8 mouse cellular contexts compared by ENCODE assay signal in genomic region chr11:82831008-82831893, GRCm38 (mm10). TPM values are rescaled to one million over a fixed set of nuclear protein-coding genes. Genes with fewer than 3 reads are reported as not detected.
DNase-seq lines count a peak whose midpoint lies in the region; ATAC-seq and TF ChIP-seq lines count a peak whose summit lies in the region.
"Had no signal": no experiment of that assay in that cellular context is flagged by ENCODE, and none has a peak within 500 bp of the region (broad histone marks: within the 10 kb centered on the region; RNA-seq: fewer than 3 reads in every experiment).

No protein-coding gene starts in this region.

- no peak for TF ChIP-seq CTCF in cortical plate, adult 2 months (IDR thresholded peaks at IDR 0.05; ENCODE audit: extremely low read depth, insufficient read depth, low read length)
- TF ChIP-seq CTCF in embryonic fibroblast, embryonic 13.5 days (IDR thresholded peaks at IDR 0.05; ENCODE audit: borderline replicate concordance, insufficient read depth, low read length) = no peak

- no peaks in the 10 kb centered on the region for H3K36me3 ChIP-seq in limb, embryonic 15.5 days

- H3K27ac ChIP-seq in cortical plate, adult 2 months (ENCODE audit: insufficient read depth, low read length) = 0 out of 2 replicates have a peak overlapping the region, but pooled peaks have one; percentile 13
- 0 out of 2 replicates have a peak overlapping the region, but pooled peaks have one; percentile 15 for H3K27ac ChIP-seq in embryonic fibroblast, embryonic 13.5 days (ENCODE audit: insufficient read depth, low read length)
- no peak overlapping the region for H3K27ac ChIP-seq in limb, embryonic 15.5 days

- no peak for ATAC-seq in limb, embryonic 15.5 days (ENCODE audit: insufficient number of reproducible peaks, low FRiP score, low TSS enrichment, low read depth)
- ATAC-seq in erythroblast, adult 5-6 weeks (replicated peaks; ENCODE audit: low FRiP score, poor library complexity, severe bottlenecking) = no peak

- peak; percentile 17 for DNase-seq in left cerebral cortex, postnatal 25 days (ENCODE audit: low spot score in 2 of 2)
- DNase-seq in left cerebral cortex, postnatal 36 days (ENCODE audit: low spot score in 2 of 2) = no peak
- DNase-seq in thymus, postnatal 10 days (ENCODE audit: low spot score in 2 of 2) = no peak
- DNase-seq: lung, adult 2 months had no signal

- no peak overlapping the region for H3K9ac ChIP-seq in limb, embryonic 15.5 days

- no peak overlapping the region for H3K4me3 ChIP-seq in cortical plate, adult 2 months (ENCODE audit: insufficient read depth, low read length)
- no peak overlapping the region for H3K4me3 ChIP-seq in embryonic fibroblast, embryonic 13.5 days (ENCODE audit: insufficient read depth, low read length)
- no peak overlapping the region for H3K4me3 ChIP-seq in limb, embryonic 15.5 days

- H3K9me3 ChIP-seq in limb, embryonic 15.5 days = no peaks in the 10 kb centered on the region

- intact Hi-C loops in left cerebral cortex, postnatal 25 days (cut with DNase I) = no loop called here
- intact Hi-C loops in left cerebral cortex, postnatal 36 days (cut with DNase I) = no loop called here

- no peak for TF ChIP-seq POLR2A in cortical plate, adult 2 months (IDR thresholded peaks at IDR 0.05; ENCODE audit: extremely low read depth, insufficient read depth, low read length)
- TF ChIP-seq POLR2A in embryonic fibroblast, embryonic 13.5 days (IDR thresholded peaks at IDR 0.05; ENCODE audit: low read depth, low read length) = no peak

- 9% methylated on average over 10 of the region's 10 CpGs for WGBS in limb, embryonic 15.5 days

- H3K27me3 ChIP-seq in limb, embryonic 15.5 days = no peaks in the 10 kb centered on the region

- H3K4me2 ChIP-seq in limb, embryonic 15.5 days = peak overlapping the region; percentile 24; the same call in 1 of the 2 replicates

- H3K4me1 ChIP-seq in cortical plate, adult 2 months (ENCODE audit: control insufficient read depth, insufficient read depth, low read length) = no peaks in the 10 kb centered on the region; the same call in 1 of the 2 replicates
- peaks cover 13% of the 10 kb centered on the region for H3K4me1 ChIP-seq in embryonic fibroblast, embryonic 13.5 days (ENCODE audit: control insufficient read depth, insufficient read depth, low read length)
- H3K4me1 ChIP-seq in limb, embryonic 15.5 days = peaks cover 15% of the 10 kb centered on the region

RNA-seq across cellular contexts. Expression of gene Rffl, which starts 39.8 kb away (rescaled TPM):
- total RNA-seq in left cerebral cortex, postnatal 25 days (2021) = 1 to 10 TPM; 8.6 to 9.7 TPM
- total RNA-seq in left cerebral cortex, postnatal 36 days (2021) = 10 to 100 TPM in 1 of 2 experiments, 1 to 10 TPM in 1; 9.2 to 10.3 TPM
- polyA plus RNA-seq in cortical plate, adult 2 months (2012; rRNA removed) = 11.1 and 12.7 TPM in 2 replicates
- polyA plus RNA-seq in embryonic fibroblast, embryonic 13.5 days (2011; ENCODE audit: insufficient read length, low read depth, missing spikeins) = 5.7 and 6.2 TPM in 2 replicates
- 11.4 and 12.5 TPM in 2 replicates for polyA plus RNA-seq in limb, embryonic 15.5 days (2015; fragmentation: Nextera tagmentation; extraction: Ambion mirVana)
- 79.9 and 88.6 TPM in 2 replicates for total RNA-seq in erythroblast, adult 5-6 weeks (2015; ENCODE audit: low replicate concordance)
- total RNA-seq in erythroblast, adult 5-6 weeks (2017; ENCODE audit: low replicate concordance) = 115 TPM in 2 replicates

RNA-seq across cellular contexts. Expression of gene Lig3, which starts 50.3 kb away (rescaled TPM):
- total RNA-seq in left cerebral cortex, postnatal 25 days (2021) = 10 to 100 TPM; 23.1 to 26.4 TPM
- total RNA-seq in left cerebral cortex, postnatal 36 days (2021) = 10 to 100 TPM; 18.6 to 24.9 TPM
- 24.9 and 25.2 TPM in 2 replicates for polyA plus RNA-seq in cortical plate, adult 2 months (2012; rRNA removed)
- 28.5 and 30.5 TPM in 2 replicates for polyA plus RNA-seq in embryonic fibroblast, embryonic 13.5 days (2011; ENCODE audit: insufficient read length, low read depth, missing spikeins)
- 26.4 and 30.6 TPM in 2 replicates for polyA plus RNA-seq in limb, embryonic 15.5 days (2015; fragmentation: Nextera tagmentation; extraction: Ambion mirVana)
- 5.4 and 11.1 TPM in 2 replicates for total RNA-seq in erythroblast, adult 5-6 weeks (2015; ENCODE audit: low replicate concordance)
- total RNA-seq in erythroblast, adult 5-6 weeks (2017; ENCODE audit: low replicate concordance) = 6.0 and 9.5 TPM in 2 replicates

RNA-seq across cellular contexts. Expression of gene Rad51d, which starts 59.2 kb away (rescaled TPM):
- 10 to 100 TPM; 14.1 to 16.6 TPM for total RNA-seq in left cerebral cortex, postnatal 25 days (2021)
- total RNA-seq in left cerebral cortex, postnatal 36 days (2021) = 10 to 100 TPM; 18.0 to 21.0 TPM
- polyA plus RNA-seq in cortical plate, adult 2 months (2012; rRNA removed) = 16.1 and 16.6 TPM in 2 replicates
- 11.3 and 14.0 TPM in 2 replicates for polyA plus RNA-seq in embryonic fibroblast, embryonic 13.5 days (2011; ENCODE audit: insufficient read length, low read depth, missing spikeins)
- 12.7 and 15.4 TPM in 2 replicates for polyA plus RNA-seq in limb, embryonic 15.5 days (2015; fragmentation: Nextera tagmentation; extraction: Ambion mirVana)
- total RNA-seq in erythroblast, adult 5-6 weeks (2015; ENCODE audit: low replicate concordance) = 1.5 and 10.0 TPM in 2 replicates
- 2.5 and 2.6 TPM in 2 replicates for total RNA-seq in erythroblast, adult 5-6 weeks (2017; ENCODE audit: low replicate concordance)

Comparison
In these comparisons a context has a peak if more than half of its experiments do, and no peak if none do; other contexts are left out.
1. DNase-seq: peak in left cerebral cortex, postnatal 25 days (2 of 2); none in left cerebral cortex, postnatal 36 days (0 of 2) and thymus, postnatal 10 days (0 of 2).
2. RNA of gene Rffl, which starts 39.8 kb away (total RNA-seq): 79.9 to 115 TPM in erythroblast, adult 5-6 weeks; 9.2 to 10.3 TPM in left cerebral cortex, postnatal 36 days and 8.6 to 9.7 TPM in left cerebral cortex, postnatal 25 days; every median in the first group is over 4 times any median in the second.